Mouse (Mus musculus) small intestine, adult 2 months (tissue): ENCODE results near the gene Bmp4.

Experiments used
- CTCF ChIP-seq: fragments of 200-500 bp; IDR thresholded peaks from 2 replicates; pipeline ENCODE4 v1.5.1; 2012; ENCODE audit warnings: low read depth, mild to moderate bottlenecking, control low read depth, inconsistent platforms, low read length, moderate library complexity, mixed read lengths; ENCODE audit not compliant: insufficient replicate concordance, insufficient read length; ENCODE audit errors: extremely low read depth
- POLR2A ChIP-seq: fragments of 200-500 bp; IDR thresholded peaks from 2 replicates; pipeline ENCODE4 v1.6.1; 2012; ENCODE audit warnings: low read depth, mild to moderate bottlenecking, control low read depth, inconsistent platforms, low read length, moderate library complexity

DNA sequence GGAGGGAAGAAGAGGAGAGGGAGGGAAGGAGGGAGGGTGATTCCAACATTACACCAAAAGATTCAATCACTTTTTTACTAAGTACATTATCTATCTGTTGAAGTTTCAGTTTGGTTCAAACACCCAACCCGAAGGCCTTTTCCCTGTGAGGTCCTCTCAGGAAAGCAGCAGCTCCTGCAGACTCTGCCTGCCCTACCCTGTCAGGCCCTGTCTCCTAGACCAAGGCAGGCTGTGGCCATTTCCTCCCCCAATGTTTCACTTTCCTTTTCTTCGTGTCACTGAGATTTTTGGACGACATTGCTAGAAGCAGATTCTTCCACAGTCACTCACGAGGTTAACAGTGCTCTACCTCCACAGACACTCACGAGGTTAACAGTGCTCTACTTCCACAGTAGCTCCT is 14.7 kb downstream of the Bmp4 start:
- TF ChIP-seq CTCF: no peak
- no peak for TF ChIP-seq POLR2A
